9 mouse cellular contexts compared by ENCODE assay signal in the genomic region with DNA sequence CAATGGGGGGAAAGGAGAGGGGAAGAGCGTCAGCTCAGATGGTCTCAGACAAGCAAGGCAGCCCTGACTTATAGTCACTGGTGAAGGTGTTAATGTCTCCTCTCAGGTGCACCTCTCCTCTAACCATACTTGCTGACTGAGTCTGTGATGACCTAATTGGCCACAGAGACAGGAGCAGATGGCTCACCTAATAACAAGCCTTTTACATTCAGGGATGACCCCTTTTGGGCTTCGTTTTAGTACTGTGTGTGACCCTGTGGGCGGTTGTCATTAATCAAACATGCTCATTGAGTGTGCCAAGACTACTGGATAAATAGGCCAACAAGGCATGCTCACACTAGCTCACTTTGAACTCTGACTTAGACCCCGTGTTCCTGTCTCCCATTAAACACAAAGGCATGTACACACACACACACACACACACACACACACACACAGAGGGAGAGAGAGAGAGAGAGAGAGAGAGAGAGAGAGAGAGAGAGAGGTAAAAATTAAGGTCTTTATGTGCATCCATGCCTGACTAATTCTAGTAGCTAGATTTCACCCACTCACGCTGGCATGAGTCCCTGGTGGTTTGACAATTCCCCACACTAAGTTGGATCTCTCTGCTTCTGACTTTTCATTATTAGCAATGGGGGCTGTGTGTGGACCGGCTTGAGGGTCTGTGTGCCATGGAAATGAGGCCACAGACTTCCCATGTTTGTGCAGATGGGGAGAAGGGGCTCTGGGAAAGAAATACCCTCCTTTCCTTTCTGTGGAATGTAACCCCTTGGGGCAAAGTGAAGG.
DNase-seq lines count a peak whose midpoint lies in the region; ATAC-seq and TF ChIP-seq lines count a peak whose summit lies in the region.
"Had no signal": no experiment of that assay in that cellular context is flagged by ENCODE, and none has a peak within 500 bp of the region (broad histone marks: within the 10 kb centered on the region; RNA-seq: fewer than 3 reads in every experiment).

No protein-coding gene starts in this region.

- WGBS in kidney, embryonic 16.5 days: 55% methylated on average over 6 of the region's 6 CpGs
- WGBS in cerebellum, adult 2 months: 17% methylated on average over 6 of the region's 6 CpGs

- TF ChIP-seq POLR2A in cerebellum, adult 2 months (IDR thresholded peaks at IDR 0.05; ENCODE audit: borderline replicate concordance, insufficient read depth, low read length): no peak

- DNase-seq in kidney, adult 9 months: peak; percentile 27
- DNase-seq in cerebellum, adult 2 months: peak; percentile 72 to 87
- peak; percentile 26 for DNase-seq in embryo, embryonic 11 days
- DNase-seq in mesoderm, embryonic 11.5 days (ENCODE audit: low read depth, low spot score): peak; percentile 22
- no peak for DNase-seq in urinary bladder, postnatal 36 days (ENCODE audit: low spot score in 2 of 2)
- DNase-seq in urinary bladder, adult 18-20 months (ENCODE audit: low spot score in 2 of 2): no peak

- peaks cover 13% of the 10 kb centered on the region for H3K4me1 ChIP-seq in kidney, embryonic 16.5 days (ENCODE audit: insufficient read depth, low read length)
- peaks cover 44% of the 10 kb centered on the region for H3K4me1 ChIP-seq in cerebellum, adult 2 months (ENCODE audit: control insufficient read depth, insufficient read depth, low read length)

- no peak for TF ChIP-seq CTCF in cerebellum, adult 2 months (IDR thresholded peaks at IDR 0.05; ENCODE audit: borderline replicate concordance, insufficient read depth, low read depth, low read length)

- H3K36me3 ChIP-seq in kidney, embryonic 16.5 days (ENCODE audit: insufficient read depth, low read length): no peaks in the 10 kb centered on the region
- H3K36me3 ChIP-seq: heart, embryonic 12.5 days had no signal

- no peak for ATAC-seq in kidney, embryonic 16.5 days (ENCODE audit: low FRiP score, low TSS enrichment)

- no peak overlapping the region for H3K4me3 ChIP-seq in kidney, embryonic 16.5 days (ENCODE audit: low read length)
- H3K4me3 ChIP-seq in cerebellum, adult 2 months (replicated peaks; ENCODE audit: insufficient read depth, low read depth, low read length): no peak overlapping the region
- H3K4me3 ChIP-seq: heart, embryonic 12.5 days had no signal

- H3K4me2 ChIP-seq in kidney, embryonic 16.5 days (replicated peaks; ENCODE audit: low read depth, low read length): no peak overlapping the region
- H3K4me2 ChIP-seq: heart, embryonic 12.5 days had no signal

- H3K27me3 ChIP-seq in kidney, embryonic 16.5 days (ENCODE audit: insufficient read depth, low read length): no peaks in the 10 kb centered on the region
- no peaks in the 10 kb centered on the region for H3K27me3 ChIP-seq in cerebellum, adult 2 months (ENCODE audit: control insufficient read depth, insufficient read depth, low read length)
- H3K27me3 ChIP-seq: heart, embryonic 12.5 days had no signal

- no peak overlapping the region for H3K27ac ChIP-seq in kidney, embryonic 16.5 days (ENCODE audit: low read length)
- H3K27ac ChIP-seq in cerebellum, adult 2 months (ENCODE audit: insufficient read depth, low read length): no peak overlapping the region
- H3K27ac ChIP-seq: macrophage had no signal

- no peaks in the 10 kb centered on the region for H3K9me3 ChIP-seq in kidney, embryonic 16.5 days (ENCODE audit: low read length)
- H3K9me3 ChIP-seq: heart, embryonic 12.5 days had no signal

- H3K9ac ChIP-seq in kidney, embryonic 16.5 days (replicated peaks; ENCODE audit: low read length): no peak overlapping the region
- H3K9ac ChIP-seq: heart, embryonic 12.5 days had no signal

Comparison
In these comparisons a context has a peak if more than half of its experiments do, and no peak if none do; other contexts are left out.
1. DNase-seq: peak in kidney, adult 9 months (single experiment), cerebellum, adult 2 months (2 of 2), embryo, embryonic 11 days (single experiment) and mesoderm, embryonic 11.5 days (single experiment); none in urinary bladder, postnatal 36 days (0 of 2) and urinary bladder, adult 18-20 months (0 of 2).